Mouse (Mus musculus) thymus, adult 18-20 months (tissue): Measurements from ENCODE around the gene Micu1.

Source experiments
- DNase-seq, 2 experiments: peaks; one replicate each; pipeline ENCODE4 v3.0.0; 2022; ENCODE audit warnings: mixed read lengths in 2 of 2

Micu1 gene

GRCm38 (mm10) chr10:59724634-59725033, 22.4 kb downstream of the Micu1 start:
- no peak for DNase-seq

- DNase-seq: no peak
Measured at GRCm38 (mm10) chr10:59727251-59727650, 25.0 kb downstream of the Micu1 start.

- no peak for DNase-seq
Measured at GRCm38 (mm10) chr10:59729261-59729660, 27.0 kb downstream of the Micu1 start.

GRCm38 (mm10) chr10:59729842-59730241, 27.6 kb downstream of the Micu1 start:
- DNase-seq: no peak

- no peak for DNase-seq
Measured at GRCm38 (mm10) chr10:59736027-59736598, 33.8 kb downstream of the Micu1 start.

GRCm38 (mm10) chr10:59741448-59741847, 39.2 kb downstream of the Micu1 start:
- no peak for DNase-seq

GRCm38 (mm10) chr10:59743397-59743796, 41.1 kb downstream of the Micu1 start:
- no peak for DNase-seq

GRCm38 (mm10) chr10:59743969-59744368, 41.7 kb downstream of the Micu1 start:
- DNase-seq: no peak

GRCm38 (mm10) chr10:59747334-59747733, 45.1 kb downstream of the Micu1 start:
- DNase-seq: no peak

GRCm38 (mm10) chr10:59748699-59749200, 46.5 kb downstream of the Micu1 start:
- DNase-seq: no peak

GRCm38 (mm10) chr10:59753538-59754069, 51.3 kb downstream of the Micu1 start:
- no peak for DNase-seq

GRCm38 (mm10) chr10:59754104-59754503, 51.8 kb downstream of the Micu1 start:
- no peak for DNase-seq

GRCm38 (mm10) chr10:59754901-59755300, 52.6 kb downstream of the Micu1 start:
- no peak for DNase-seq

GRCm38 (mm10) chr10:59755681-59756080, 53.4 kb downstream of the Micu1 start:
- no peak for DNase-seq

- DNase-seq: no peak
Measured at GRCm38 (mm10) chr10:59756090-59756489, 53.8 kb downstream of the Micu1 start.

GRCm38 (mm10) chr10:59756570-59756969, 54.3 kb downstream of the Micu1 start:
- no peak for DNase-seq

GRCm38 (mm10) chr10:59764781-59765180, 62.5 kb downstream of the Micu1 start:
- no peak for DNase-seq

GRCm38 (mm10) chr10:59768369-59769079, 66.2 kb downstream of the Micu1 start:
- no peak for DNase-seq

- DNase-seq: no peak
Measured at GRCm38 (mm10) chr10:59771375-59772048, 69.2 kb downstream of the Micu1 start.

- no peak for DNase-seq
Measured at GRCm38 (mm10) chr10:59772049-59772397, 69.7 kb downstream of the Micu1 start.

GRCm38 (mm10) chr10:59773441-59774140, 71.3 kb downstream of the Micu1 start:
- DNase-seq: no peak

- DNase-seq: no peak
Measured at GRCm38 (mm10) chr10:59774141-59774534, 71.9 kb downstream of the Micu1 start.

- DNase-seq: no peak
Measured at GRCm38 (mm10) chr10:59777246-59777645, 75.0 kb downstream of the Micu1 start.
